Mouse (Mus musculus): ENCODE data around the gene Hoxb5. TPM values are rescaled to one million over a fixed set of nuclear protein-coding genes. Genes with fewer than 3 reads are reported as not detected.

The Hoxb5 gene
- polyA plus RNA-seq, 1 experiment = not detected

DNA sequence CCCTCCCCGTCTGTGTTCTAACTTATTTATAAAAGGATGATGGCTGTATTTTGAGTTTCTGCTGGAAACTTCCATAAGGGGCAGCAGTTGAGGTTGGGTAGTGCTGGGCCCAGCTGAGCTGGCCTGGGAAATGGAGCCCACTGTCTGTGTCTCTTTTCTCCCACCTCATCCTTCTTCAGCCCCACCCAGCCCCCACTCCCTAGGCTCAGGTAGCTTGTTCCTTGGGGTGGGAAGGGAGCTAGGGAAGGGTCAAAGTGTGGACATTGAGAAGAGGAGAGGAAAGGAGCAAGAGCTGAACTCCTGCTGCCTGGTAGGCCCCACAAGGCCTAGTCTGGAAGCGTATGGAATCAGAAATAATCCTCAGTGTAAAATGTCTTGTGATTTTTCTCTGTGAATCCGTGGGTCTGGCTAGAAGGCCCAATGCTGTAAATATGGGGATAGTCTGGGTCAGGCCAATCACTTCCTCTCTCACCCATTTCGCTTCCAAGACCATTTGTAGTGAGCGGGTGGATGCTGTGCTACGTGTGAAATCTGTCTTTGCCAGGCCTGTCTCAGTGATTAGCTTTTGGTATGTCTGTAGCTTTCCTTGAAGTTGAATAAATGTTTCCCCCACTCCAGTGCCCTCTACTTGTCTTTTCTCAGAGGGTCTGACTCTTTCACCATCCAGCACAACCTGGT lies 2.5 kb downstream of the Hoxb5 start:
- H3K27me3 ChIP-seq (ENCODE audit: control insufficient read depth, insufficient read depth, insufficient read length) = peaks cover 72% of the 10 kb centered on the region
- TF ChIP-seq POLR2AphosphoS2 (IDR thresholded peaks at IDR 0.05; ENCODE audit: insufficient read length, low read depth) = no peak
- no peak for TF ChIP-seq MAX (IDR thresholded peaks at IDR 0.05; ENCODE audit: low read depth)
- no peak for TF ChIP-seq SRF (IDR thresholded peaks at IDR 0.05; ENCODE audit: control insufficient read depth, insufficient read length, low read depth)
- TF ChIP-seq E2F4 (IDR thresholded peaks at IDR 0.05; ENCODE audit: insufficient read depth) = no peak
- TF ChIP-seq REST (IDR thresholded peaks at IDR 0.05; ENCODE audit: insufficient read depth, insufficient read length) = no peak
- TF ChIP-seq MYOD1 (IDR thresholded peaks at IDR 0.05; ENCODE audit: control insufficient read depth in 1 of 3, insufficient read length in 2 of 3, low read depth in 2 of 3) = no peak
- TF ChIP-seq POLR2A (IDR thresholded peaks at IDR 0.05; ENCODE audit: insufficient read length, low read depth) = no peak
- TF ChIP-seq TCF12 (IDR thresholded peaks at IDR 0.05; ENCODE audit: insufficient read depth, poor library complexity, severe bottlenecking) = no peak
- no peak for TF ChIP-seq MYOG (IDR thresholded peaks at IDR 0.05; ENCODE audit: control insufficient read depth in 1 of 3, insufficient read depth in 1 of 3, insufficient read length in 2 of 3, low read depth in 2 of 3)
- no peak for TF ChIP-seq CEBPB (IDR thresholded peaks at IDR 0.05; ENCODE audit: insufficient read depth, poor library complexity, severe bottlenecking)
- TF ChIP-seq USF1 (IDR thresholded peaks at IDR 0.05; ENCODE audit: low read depth) = no peak
- no peak for TF ChIP-seq TCF3 (IDR thresholded peaks at IDR 0.05; ENCODE audit: insufficient read length, low read depth)
- no peaks in the 10 kb centered on the region for H3K79me2 ChIP-seq (ENCODE audit: control insufficient read depth, insufficient read depth)
- no peak overlapping the region for H3K4me3 ChIP-seq
- no peak overlapping the region for H3K4me2 ChIP-seq (ENCODE audit: low read depth)
- H3ac ChIP-seq (ENCODE audit: control insufficient read depth, insufficient read length) = no peak overlapping the region
- no peaks in the 10 kb centered on the region for H3K36me3 ChIP-seq (ENCODE audit: control insufficient read depth, insufficient read depth)

DNA sequence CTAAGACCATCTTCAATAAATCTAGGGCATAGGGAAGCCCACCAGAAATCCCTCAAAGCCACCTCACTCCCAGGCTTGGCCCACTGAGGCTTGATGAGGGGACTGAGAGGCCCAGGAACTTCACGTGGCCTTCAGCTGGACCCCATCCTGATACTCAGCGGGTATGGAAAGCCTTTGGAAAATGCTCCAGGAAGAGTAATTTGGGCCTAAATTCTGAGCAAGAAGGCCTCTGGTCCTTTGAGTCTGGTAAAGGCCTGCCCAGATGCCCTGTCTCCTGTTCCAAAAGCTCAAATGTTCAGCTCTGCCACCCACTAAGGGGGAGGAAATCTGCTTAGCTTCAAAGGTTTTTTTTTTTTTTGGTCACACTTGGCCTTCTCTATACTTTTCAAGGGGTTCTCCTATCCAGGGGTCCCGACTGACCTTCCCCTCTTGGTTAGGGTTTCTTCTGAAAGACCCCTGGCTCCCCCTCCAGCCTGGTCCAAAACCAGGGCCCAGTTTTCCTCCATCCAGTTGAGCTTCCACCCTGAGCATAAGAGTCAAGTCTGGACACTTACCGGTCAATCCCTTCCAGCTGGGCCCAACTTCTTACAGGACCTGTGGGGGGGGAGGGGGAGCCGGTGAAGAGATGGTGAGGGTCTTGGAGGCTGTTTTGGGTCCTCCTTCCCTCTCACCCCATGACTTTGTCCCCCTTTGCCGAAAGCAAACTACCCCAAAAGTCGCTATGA lies 3.2 kb downstream of the Hoxb5 start:
- Histone ChIP-seq H3K4me3 (no peak overlapping the region), H3K27me3 (ENCODE audit: control insufficient read depth, insufficient read depth, insufficient read length) (peaks cover 72% of the 10 kb centered on the region), H3K79me2 (ENCODE audit: control insufficient read depth, insufficient read depth) (no peaks in the 10 kb centered on the region), H3ac (ENCODE audit: control insufficient read depth, insufficient read length) (no peak overlapping the region), H3K36me3 (ENCODE audit: control insufficient read depth, insufficient read depth) (no peaks in the 10 kb centered on the region), H3K4me2 (ENCODE audit: low read depth) (no peak overlapping the region)
- TF ChIP-seq USF1 (IDR thresholded peaks at IDR 0.05; ENCODE audit: low read depth) (no peak), MYOD1 (IDR thresholded peaks at IDR 0.05; ENCODE audit: control insufficient read depth in 1 of 3, insufficient read length in 2 of 3, low read depth in 2 of 3) (no peak), TCF12 (IDR thresholded peaks at IDR 0.05; ENCODE audit: insufficient read depth, poor library complexity, severe bottlenecking) (no peak), CEBPB (IDR thresholded peaks at IDR 0.05; ENCODE audit: insufficient read depth, poor library complexity, severe bottlenecking) (no peak), POLR2AphosphoS2 (IDR thresholded peaks at IDR 0.05; ENCODE audit: insufficient read length, low read depth) (no peak), MYOG (IDR thresholded peaks at IDR 0.05; ENCODE audit: control insufficient read depth in 1 of 3, insufficient read depth in 1 of 3, insufficient read length in 2 of 3, low read depth in 2 of 3) (no peak), SRF (IDR thresholded peaks at IDR 0.05; ENCODE audit: control insufficient read depth, insufficient read length, low read depth) (no peak), REST (IDR thresholded peaks at IDR 0.05; ENCODE audit: insufficient read depth, insufficient read length) (no peak), E2F4 (IDR thresholded peaks at IDR 0.05; ENCODE audit: insufficient read depth) (no peak), MAX (IDR thresholded peaks at IDR 0.05; ENCODE audit: low read depth) (no peak), POLR2A (IDR thresholded peaks at IDR 0.05; ENCODE audit: insufficient read length, low read depth) (no peak), TCF3 (IDR thresholded peaks at IDR 0.05; ENCODE audit: insufficient read length, low read depth) (no peak)

DNA sequence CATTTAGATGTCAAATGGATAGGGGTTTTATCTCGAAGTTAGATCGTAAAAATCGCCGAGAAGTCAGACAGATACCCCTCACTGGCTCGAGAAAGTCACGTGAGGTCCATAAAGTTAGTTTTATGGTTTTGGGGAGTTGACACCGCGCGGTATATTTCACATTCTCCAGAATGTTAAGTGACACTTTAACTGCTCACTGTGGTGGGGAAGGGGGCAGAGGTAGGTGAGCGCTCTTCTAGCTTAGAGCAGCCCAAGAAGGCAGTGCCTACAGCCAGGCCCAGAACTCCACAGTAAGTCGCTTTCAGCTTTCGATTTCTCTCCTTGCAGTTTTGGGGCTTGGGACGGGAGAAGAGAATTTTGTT lies 3.8 kb downstream of the Hoxb5 start:
- no peak for TF ChIP-seq USF1 (IDR thresholded peaks at IDR 0.05; ENCODE audit: low read depth)
- TF ChIP-seq TCF12 (IDR thresholded peaks at IDR 0.05; ENCODE audit: insufficient read depth, poor library complexity, severe bottlenecking) = no peak
- no peak for TF ChIP-seq SRF (IDR thresholded peaks at IDR 0.05; ENCODE audit: control insufficient read depth, insufficient read length, low read depth)
- no peak for TF ChIP-seq MYOD1 (IDR thresholded peaks at IDR 0.05; ENCODE audit: control insufficient read depth in 1 of 3, insufficient read length in 2 of 3, low read depth in 2 of 3)
- TF ChIP-seq TCF3 (IDR thresholded peaks at IDR 0.05; ENCODE audit: insufficient read length, low read depth) = no peak
- no peak for TF ChIP-seq REST (IDR thresholded peaks at IDR 0.05; ENCODE audit: insufficient read depth, insufficient read length)
- TF ChIP-seq MAX (IDR thresholded peaks at IDR 0.05; ENCODE audit: low read depth) = no peak
- no peak for TF ChIP-seq E2F4 (IDR thresholded peaks at IDR 0.05; ENCODE audit: insufficient read depth)
- TF ChIP-seq POLR2A (IDR thresholded peaks at IDR 0.05; ENCODE audit: insufficient read length, low read depth) = no peak
- no peak for TF ChIP-seq MYOG (IDR thresholded peaks at IDR 0.05; ENCODE audit: control insufficient read depth in 1 of 3, insufficient read depth in 1 of 3, insufficient read length in 2 of 3, low read depth in 2 of 3)
- TF ChIP-seq CEBPB (IDR thresholded peaks at IDR 0.05; ENCODE audit: insufficient read depth, poor library complexity, severe bottlenecking) = no peak
- no peak for TF ChIP-seq POLR2AphosphoS2 (IDR thresholded peaks at IDR 0.05; ENCODE audit: insufficient read length, low read depth)
- Histone ChIP-seq H3K79me2 (ENCODE audit: control insufficient read depth, insufficient read depth) (no peaks in the 10 kb centered on the region), H3K27me3 (ENCODE audit: control insufficient read depth, insufficient read depth, insufficient read length) (peaks cover 68% of the 10 kb centered on the region)

DNA sequence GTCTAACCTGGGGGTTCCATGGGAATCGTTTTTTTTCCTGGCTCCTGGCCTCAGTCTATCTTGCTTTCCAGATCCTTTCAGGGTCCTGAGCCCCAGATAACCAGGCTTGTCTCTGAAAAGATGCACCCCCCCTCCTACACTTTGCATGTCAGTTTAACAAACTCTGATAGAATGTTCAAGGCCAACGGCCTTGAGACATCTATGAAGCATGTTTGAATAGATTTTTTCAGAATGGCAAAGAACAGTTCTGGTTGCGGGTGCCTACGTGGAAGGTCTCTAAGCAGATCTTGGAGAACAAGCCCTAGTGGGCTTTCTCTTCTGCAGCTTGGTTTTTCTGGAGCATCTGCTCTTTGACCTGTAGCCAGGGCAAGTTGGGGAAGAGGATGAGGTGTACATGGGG lies 5.6 kb downstream of the Hoxb5 start:
- Histone ChIP-seq H3K79me2 (ENCODE audit: control insufficient read depth, insufficient read depth) (no peaks in the 10 kb centered on the region), H3ac (ENCODE audit: control insufficient read depth, insufficient read length) (no peak overlapping the region), H3K4me3 (no peak overlapping the region), H3K4me2 (ENCODE audit: low read depth) (no peak overlapping the region), H3K36me3 (ENCODE audit: control insufficient read depth, insufficient read depth) (no peaks in the 10 kb centered on the region), H3K27me3 (ENCODE audit: control insufficient read depth, insufficient read depth, insufficient read length) (peaks cover 63% of the 10 kb centered on the region)
- no peak for TF ChIP-seq POLR2A (IDR thresholded peaks at IDR 0.05; ENCODE audit: insufficient read length, low read depth)
- TF ChIP-seq USF1 (IDR thresholded peaks at IDR 0.05; ENCODE audit: low read depth) = no peak
- TF ChIP-seq MYOG (IDR thresholded peaks at IDR 0.05; ENCODE audit: control insufficient read depth in 1 of 3, insufficient read depth in 1 of 3, insufficient read length in 2 of 3, low read depth in 2 of 3) = no peak
- no peak for TF ChIP-seq POLR2AphosphoS2 (IDR thresholded peaks at IDR 0.05; ENCODE audit: insufficient read length, low read depth)
- no peak for TF ChIP-seq TCF12 (IDR thresholded peaks at IDR 0.05; ENCODE audit: insufficient read depth, poor library complexity, severe bottlenecking)
- no peak for TF ChIP-seq TCF3 (IDR thresholded peaks at IDR 0.05; ENCODE audit: insufficient read length, low read depth)
- no peak for TF ChIP-seq SRF (IDR thresholded peaks at IDR 0.05; ENCODE audit: control insufficient read depth, insufficient read length, low read depth)
- no peak for TF ChIP-seq E2F4 (IDR thresholded peaks at IDR 0.05; ENCODE audit: insufficient read depth)

More for the DNA sequence above, 3.8 kb downstream of the Hoxb5 start:
- Histone ChIP-seq H3K36me3 (ENCODE audit: control insufficient read depth, insufficient read depth) (no peaks in the 10 kb centered on the region), H3ac (ENCODE audit: control insufficient read depth, insufficient read length) (no peak overlapping the region), H3K4me3 (no peak overlapping the region), H3K4me2 (ENCODE audit: low read depth) (no peak overlapping the region)

Measured in myocyte (in vitro differentiated cells).